Mouse (Mus musculus): Measurements from ENCODE around the gene Tardbp. TPM values are rescaled to one million over a fixed set of nuclear protein-coding genes. Genes with fewer than 3 reads are reported as not detected.

The Tardbp gene
- total and polyA plus RNA-seq, 3 experiments = 70.5 to 119 (median 116) TPM

DNA sequence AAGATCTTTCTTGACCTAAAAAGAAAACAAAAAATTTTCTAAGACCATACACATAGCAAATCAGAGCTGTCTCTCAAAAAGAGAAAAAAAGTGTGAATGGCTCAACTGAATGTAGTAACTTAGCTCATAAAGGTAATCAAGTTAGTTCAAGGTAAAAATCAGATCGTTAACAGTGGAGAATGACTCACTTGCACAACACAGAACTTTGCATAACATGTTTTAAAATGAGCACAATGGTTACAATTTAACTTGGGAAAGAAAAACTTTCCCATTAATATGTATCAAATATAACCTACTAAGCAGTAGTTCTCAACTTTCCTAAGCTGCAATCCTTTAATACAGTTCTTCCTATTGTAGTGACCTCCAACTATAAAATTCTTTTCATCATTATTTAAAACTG is 6.1 kb downstream of the Tardbp start:
- H3K27ac ChIP-seq = no peak overlapping the region
- H3K79me2 ChIP-seq (replicated peaks; ENCODE audit: control insufficient read depth, insufficient read depth, low read length) = no peaks in the 10 kb centered on the region; the same call in none of the 2 replicates
- no peak for TF ChIP-seq CTCF (IDR thresholded peaks at IDR 0.05)
- TF ChIP-seq POLR2A (IDR thresholded peaks at IDR 0.05; ENCODE audit: insufficient read depth, low read depth, low read length) = no peak
- TF ChIP-seq EP300 (IDR thresholded peaks at IDR 0.05; ENCODE audit: insufficient read depth, low read depth, low read length) = no peak
- WGBS = 93% methylated on average over 1 of the region's 1 CpGs
- peaks cover 6% of the 10 kb centered on the region for H3K4me1 ChIP-seq (ENCODE audit: control insufficient read depth, insufficient read depth, low read length)
- intact Hi-C loops (cut with DNase I) = no loop called here
- no peak overlapping the region for H3K4me3 ChIP-seq
- H3K36me3 ChIP-seq (ENCODE audit: control insufficient read depth, insufficient read depth, low read length) = peaks cover 52% of the 10 kb centered on the region
- no peak for DNase-seq
- H3K27me3 ChIP-seq (ENCODE audit: control insufficient read depth, insufficient read depth, low read length) = no peaks in the 10 kb centered on the region
- H3K9ac ChIP-seq (ENCODE audit: low read depth, low read length) = no peak overlapping the region

DNA sequence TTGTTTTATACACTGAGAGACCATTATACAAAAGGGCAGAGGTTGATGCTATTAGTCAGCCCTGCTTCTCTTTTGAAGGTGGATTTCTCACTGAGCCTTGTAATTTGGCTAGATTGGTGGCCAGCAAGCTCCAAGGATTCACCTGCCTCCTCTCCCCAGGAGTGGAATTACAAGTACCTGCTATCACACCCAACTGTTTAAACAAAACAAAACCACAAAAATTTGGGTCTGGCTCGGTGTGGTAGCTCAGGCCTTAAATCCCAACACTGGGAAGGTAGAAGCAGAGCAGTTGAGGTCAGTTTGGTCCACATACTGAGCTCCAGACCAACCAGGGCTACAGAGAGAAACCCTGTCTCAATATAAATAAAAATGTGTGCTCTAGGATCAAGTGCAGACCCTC is 7.0 kb downstream of the Tardbp start:
- Histone ChIP-seq H3K36me3 (ENCODE audit: control insufficient read depth, insufficient read depth, low read length) (peaks cover 56% of the 10 kb centered on the region), H3K27me3 (ENCODE audit: control insufficient read depth, insufficient read depth, low read length) (no peaks in the 10 kb centered on the region), H3K4me3 (no peak overlapping the region), H3K4me1 (ENCODE audit: control insufficient read depth, insufficient read depth, low read length) (peaks cover 5% of the 10 kb centered on the region), H3K79me2 (replicated peaks; ENCODE audit: control insufficient read depth, insufficient read depth, low read length) (no peaks in the 10 kb centered on the region; the same call in none of the 2 replicates), H3K27ac (no peak overlapping the region), H3K9ac (ENCODE audit: low read depth, low read length) (no peak overlapping the region)
- intact Hi-C loops (cut with DNase I) = no loop called here
- WGBS = 83% methylated on average over 1 of the region's 1 CpGs
- no peak for DNase-seq
- TF ChIP-seq POLR2A (IDR thresholded peaks at IDR 0.05; ENCODE audit: insufficient read depth, low read depth, low read length) (no peak), EP300 (IDR thresholded peaks at IDR 0.05; ENCODE audit: insufficient read depth, low read depth, low read length) (no peak), CTCF (IDR thresholded peaks at IDR 0.05) (no peak)

GRCm38 (mm10) chr4:148613738-148614137 is 13.1 kb downstream of the Tardbp start:
- intact Hi-C loops (cut with DNase I) = no loop called here
- Histone ChIP-seq H3K36me3 (ENCODE audit: control insufficient read depth, insufficient read depth, low read length) (peaks cover 18% of the 10 kb centered on the region), H3K27me3 (ENCODE audit: control insufficient read depth, insufficient read depth, low read length) (no peaks in the 10 kb centered on the region), H3K27ac (no peak overlapping the region), H3K4me1 (ENCODE audit: control insufficient read depth, insufficient read depth, low read length) (no peaks in the 10 kb centered on the region; the same call in 1 of the 2 replicates), H3K79me2 (replicated peaks; ENCODE audit: control insufficient read depth, insufficient read depth, low read length) (no peaks in the 10 kb centered on the region; the same call in 1 of the 2 replicates), H3K9ac (ENCODE audit: low read depth, low read length) (no peak overlapping the region), H3K4me3 (no peak overlapping the region)
- DNase-seq = no peak
- WGBS = 82% methylated on average over 9 of the region's 9 CpGs
- TF ChIP-seq CTCF (IDR thresholded peaks at IDR 0.05) (no peak), POLR2A (IDR thresholded peaks at IDR 0.05; ENCODE audit: insufficient read depth, low read depth, low read length) (no peak), EP300 (IDR thresholded peaks at IDR 0.05; ENCODE audit: insufficient read depth, low read depth, low read length) (no peak)

GRCm38 (mm10) chr4:148612557-148612956 is 14.3 kb downstream of the Tardbp start:
- H3K4me3 ChIP-seq = no peak overlapping the region
- H3K36me3 ChIP-seq (ENCODE audit: control insufficient read depth, insufficient read depth, low read length) = peaks cover 17% of the 10 kb centered on the region

GRCm38 (mm10) chr4:148610631-148611364 is 16.0 kb downstream of the Tardbp start:
- intact Hi-C loops (cut with DNase I) = no loop called here
- TF ChIP-seq POLR2A (IDR thresholded peaks at IDR 0.05; ENCODE audit: insufficient read depth, low read depth, low read length) (no peak), CTCF (IDR thresholded peaks at IDR 0.05) (no peak), EP300 (IDR thresholded peaks at IDR 0.05; ENCODE audit: insufficient read depth, low read depth, low read length) (no peak)
- DNase-seq = no peak
- no peaks in the 10 kb centered on the region for H3K79me2 ChIP-seq (replicated peaks; ENCODE audit: control insufficient read depth, insufficient read depth, low read length)
- H3K9ac ChIP-seq (ENCODE audit: low read depth, low read length) = no peak overlapping the region
- no peaks in the 10 kb centered on the region for H3K27me3 ChIP-seq (ENCODE audit: control insufficient read depth, insufficient read depth, low read length)
- H3K4me3 ChIP-seq = no peak overlapping the region
- peaks cover 16% of the 10 kb centered on the region for H3K36me3 ChIP-seq (ENCODE audit: control insufficient read depth, insufficient read depth, low read length)
- H3K4me1 ChIP-seq (ENCODE audit: control insufficient read depth, insufficient read depth, low read length) = no peaks in the 10 kb centered on the region; the same call in 1 of the 2 replicates
- 55% methylated on average over 5 of the region's 5 CpGs for WGBS
- H3K27ac ChIP-seq = no peak overlapping the region

More at GRCm38 (mm10) chr4:148612557-148612956, 14.3 kb downstream of the Tardbp start:
- no peak for DNase-seq
- Histone ChIP-seq H3K79me2 (replicated peaks; ENCODE audit: control insufficient read depth, insufficient read depth, low read length) (no peaks in the 10 kb centered on the region), H3K9ac (ENCODE audit: low read depth, low read length) (no peak overlapping the region), H3K4me1 (ENCODE audit: control insufficient read depth, insufficient read depth, low read length) (no peaks in the 10 kb centered on the region; the same call in 1 of the 2 replicates), H3K27me3 (ENCODE audit: control insufficient read depth, insufficient read depth, low read length) (no peaks in the 10 kb centered on the region), H3K27ac (no peak overlapping the region)
- 49% methylated on average over 4 of the region's 4 CpGs for WGBS
- intact Hi-C loops (cut with DNase I) = no loop called here
- TF ChIP-seq CTCF (IDR thresholded peaks at IDR 0.05) (no peak), POLR2A (IDR thresholded peaks at IDR 0.05; ENCODE audit: insufficient read depth, low read depth, low read length) (no peak), EP300 (IDR thresholded peaks at IDR 0.05; ENCODE audit: insufficient read depth, low read depth, low read length) (no peak)

GRCm38 (mm10) chr4:148609805-148610204 is 17.0 kb downstream of the Tardbp start:
- H3K9ac ChIP-seq (ENCODE audit: low read depth, low read length) = no peak overlapping the region
- no peak for DNase-seq
- H3K4me1 ChIP-seq (ENCODE audit: control insufficient read depth, insufficient read depth, low read length) = no peaks in the 10 kb centered on the region; the same call in 1 of the 2 replicates
- H3K4me3 ChIP-seq = no peak overlapping the region
- no peak overlapping the region for H3K27ac ChIP-seq
- intact Hi-C loops (cut with DNase I) = loop anchor here (5.0 kb wide), 2 partner anchors 323 to 443 kb away; partner anchors contain the start of gene Disp3
- H3K79me2 ChIP-seq (replicated peaks; ENCODE audit: control insufficient read depth, insufficient read depth, low read length) = no peaks in the 10 kb centered on the region
- no peaks in the 10 kb centered on the region for H3K27me3 ChIP-seq (ENCODE audit: control insufficient read depth, insufficient read depth, low read length)
- H3K36me3 ChIP-seq (ENCODE audit: control insufficient read depth, insufficient read depth, low read length) = peaks cover 9% of the 10 kb centered on the region
- no peak for TF ChIP-seq CTCF (IDR thresholded peaks at IDR 0.05)
- no peak for TF ChIP-seq POLR2A (IDR thresholded peaks at IDR 0.05; ENCODE audit: insufficient read depth, low read depth, low read length)
- no peak for TF ChIP-seq EP300 (IDR thresholded peaks at IDR 0.05; ENCODE audit: insufficient read depth, low read depth, low read length)
- 86% methylated on average over 5 of the region's 5 CpGs for WGBS
